Mouse (Mus musculus): Measurements from ENCODE around the gene Hist2h3c2.

GRCm38 (mm10) chr3:96234914-96235313 is 4.0 kb downstream of the Hist2h3c2 start:
- TF ChIP-seq CTCF (IDR thresholded peaks at IDR 0.05; ENCODE audit: extremely low read depth, insufficient read depth, insufficient read length, insufficient replicate concordance): no peak
- no peak for TF ChIP-seq POLR2A (IDR thresholded peaks at IDR 0.05; ENCODE audit: low read depth, low read length)
